Mouse (Mus musculus): Measurements from ENCODE around the gene Slc24a1. TPM values are rescaled to one million over a fixed set of nuclear protein-coding genes. Genes with fewer than 3 reads are reported as not detected.

Slc24a1 gene
- not detected for polyA plus RNA-seq (2014; fragmentation: Illumina TruSeq; extraction: RNeasy Lipid Tissue Mini Kit (QIAGEN cat#74804); ENCODE audit: low read depth, low replicate concordance)

DNA sequence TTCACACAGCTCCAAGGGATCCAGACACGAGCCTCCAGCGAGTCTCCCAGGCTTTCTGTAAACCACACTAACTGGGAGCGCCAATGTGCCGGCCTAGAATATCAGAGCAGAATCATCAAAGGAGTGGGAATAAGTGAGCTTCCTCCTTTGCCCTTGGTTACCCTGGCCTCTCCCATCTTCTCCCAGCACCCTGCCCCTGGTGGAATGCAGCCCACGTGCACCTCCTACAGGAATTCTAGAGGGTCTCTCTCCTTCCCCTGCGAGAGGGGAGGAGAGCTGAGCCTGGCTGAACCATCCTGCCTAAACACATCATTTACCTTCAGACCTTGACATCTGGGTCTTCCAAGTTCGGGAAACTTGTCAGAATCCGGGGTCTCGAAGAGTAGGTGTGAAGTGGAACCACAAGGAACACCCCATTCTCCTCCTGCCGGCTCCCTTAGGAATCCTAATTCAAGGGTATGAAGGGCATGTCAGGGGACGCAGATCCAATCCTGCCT is at the start of gene Slc24a1:
Gene Slc24a1 (minus strand): TSS at position 447 of the 497 bp plus-strand sequence.

DNA sequence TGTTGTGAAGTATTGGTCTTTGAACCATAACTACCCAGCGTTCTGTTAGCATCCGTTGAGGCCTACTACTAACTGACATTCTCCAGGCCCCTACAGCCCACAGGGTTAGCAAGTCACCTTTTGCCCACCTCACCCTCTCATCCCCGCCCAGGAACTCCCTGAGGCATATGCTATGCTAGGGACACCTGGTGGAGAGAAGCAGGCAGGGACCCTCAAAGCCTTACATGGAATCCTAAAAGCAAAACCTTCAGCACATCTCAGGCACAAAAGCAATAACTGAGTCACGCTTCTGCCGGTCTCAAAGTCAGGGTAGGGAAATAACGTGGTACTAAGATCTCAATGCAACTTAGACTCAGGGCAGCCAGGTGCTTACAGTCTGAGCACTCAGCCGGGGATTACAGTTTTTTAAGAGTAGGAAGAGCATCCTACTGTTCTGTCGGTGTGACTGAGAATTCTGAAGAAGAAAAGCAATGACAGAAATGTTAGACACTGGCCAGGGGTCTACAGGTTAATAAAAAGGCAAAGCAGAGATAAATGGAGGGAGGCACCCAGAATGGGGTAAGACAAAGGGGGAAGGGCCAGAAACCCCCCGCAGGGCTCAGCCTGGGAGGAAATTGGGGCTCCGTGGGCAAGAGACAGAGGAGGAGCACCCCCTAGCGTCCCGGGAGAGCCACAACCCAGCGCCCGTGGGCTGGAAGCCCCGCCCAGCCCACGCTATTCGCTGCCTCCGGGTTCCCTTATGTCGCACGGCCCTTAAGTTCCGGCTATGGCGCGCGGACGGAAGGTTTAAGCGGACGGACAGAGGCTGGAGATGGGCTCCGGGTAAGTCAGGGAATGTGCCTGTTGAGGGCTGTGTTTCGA is 8.9 kb upstream of the Slc24a1 start, which contains the start of gene Ints14:
Gene Ints14 (plus strand): TSS at position 789 of the 861 bp plus-strand sequence.

Other genes with a start within 250 kb of the Slc24a1 start
- gene Rab11a, start 213.8 kb downstream of the Slc24a1 start, polyA plus RNA-seq (2014; fragmentation: Illumina TruSeq; extraction: RNeasy Lipid Tissue Mini Kit (QIAGEN cat#74804); ENCODE audit: low read depth, low replicate concordance), result 666 TPM
- gene Dennd4a, start 140.3 kb downstream of the Slc24a1 start, polyA plus RNA-seq (2014; fragmentation: Illumina TruSeq; extraction: RNeasy Lipid Tissue Mini Kit (QIAGEN cat#74804); ENCODE audit: low read depth, low replicate concordance), result 20.9 TPM
- 18.0 TPM for gene Ints14, start 9.3 kb upstream of the Slc24a1 start, polyA plus RNA-seq (2014; fragmentation: Illumina TruSeq; extraction: RNeasy Lipid Tissue Mini Kit (QIAGEN cat#74804); ENCODE audit: low read depth, low replicate concordance)
- 105 TPM for gene Hacd3, start 70.1 kb upstream of the Slc24a1 start, polyA plus RNA-seq (2014; fragmentation: Illumina TruSeq; extraction: RNeasy Lipid Tissue Mini Kit (QIAGEN cat#74804); ENCODE audit: low read depth, low replicate concordance)
- 181 TPM for gene Dpp8, start 80.8 kb upstream of the Slc24a1 start, polyA plus RNA-seq (2014; fragmentation: Illumina TruSeq; extraction: RNeasy Lipid Tissue Mini Kit (QIAGEN cat#74804); ENCODE audit: low read depth, low replicate concordance)
- gene Igdcc4, start 149.9 kb upstream of the Slc24a1 start, polyA plus RNA-seq (2014; fragmentation: Illumina TruSeq; extraction: RNeasy Lipid Tissue Mini Kit (QIAGEN cat#74804); ENCODE audit: low read depth, low replicate concordance), result 22.3 TPM
- not detected for gene Igdcc3, start 189.6 kb upstream of the Slc24a1 start, polyA plus RNA-seq (2014; fragmentation: Illumina TruSeq; extraction: RNeasy Lipid Tissue Mini Kit (QIAGEN cat#74804); ENCODE audit: low read depth, low replicate concordance)
- gene Parp16, start 243.7 kb upstream of the Slc24a1 start, polyA plus RNA-seq (2014; fragmentation: Illumina TruSeq; extraction: RNeasy Lipid Tissue Mini Kit (QIAGEN cat#74804); ENCODE audit: low read depth, low replicate concordance), result 8.5 TPM

Data from sigmoid colon, adult 10 weeks (tissue).